Mouse (Mus musculus) gastrocnemius, postnatal 4 days (tissue): ENCODE data around the gene Cldn19. TPM values are rescaled to one million over a fixed set of nuclear protein-coding genes. Genes with fewer than 3 reads are reported as not detected.
"Not testable (repeated sequence)": the region's sequence is repeated elsewhere in the genome, so short reads cannot be mapped to it uniquely, and the experiment has no call there.

Source experiments
- DNase-seq, 2 experiments: peaks; one replicate each; pipeline ENCODE4 v3.0.0; 2021 to 2022; ENCODE audit warnings: low spot score in 2 of 2, mixed read lengths in 2 of 2
- total RNA-seq, 2 experiments: library from RNA; stranded (reverse); gene quantifications; 2 replicates each; pipeline ENCODE4 v1.2.3; 2021

Cldn19 gene
- total RNA-seq, 2 experiments from 2014 or later: 15.4 to 19.0 TPM

DNA sequence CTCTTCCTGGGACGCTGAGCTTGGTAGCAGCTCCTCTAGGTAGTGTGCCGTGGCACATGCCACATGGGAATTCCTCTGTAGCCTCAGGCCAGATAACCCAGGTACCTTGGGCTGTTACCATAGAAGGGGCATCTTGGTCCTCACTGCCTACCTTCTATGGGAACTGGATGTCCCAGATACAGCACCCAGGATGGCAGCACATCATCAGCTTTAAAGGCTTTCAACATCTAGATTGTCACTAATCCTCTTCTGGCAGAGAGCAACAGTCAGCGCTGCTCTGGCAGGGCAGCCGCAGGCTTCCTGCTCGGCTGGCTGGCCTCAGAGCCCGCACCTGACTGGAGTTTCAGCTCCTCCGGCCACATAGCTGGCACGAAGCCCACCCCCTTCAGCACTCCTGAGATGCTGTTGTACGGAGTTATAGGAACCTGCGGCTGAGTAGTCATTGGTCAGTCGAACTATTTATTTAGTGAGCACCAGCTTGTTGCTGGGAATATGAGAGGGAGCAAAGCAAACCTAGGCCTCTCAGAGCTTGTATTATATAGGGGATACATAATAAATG is 6.7 kb upstream of the Cldn19 start:
- no peak for DNase-seq

GRCm38 (mm10) chr4:119252025-119252808 is 3.0 kb upstream of the Cldn19 start:
- no peak for DNase-seq

DNA sequence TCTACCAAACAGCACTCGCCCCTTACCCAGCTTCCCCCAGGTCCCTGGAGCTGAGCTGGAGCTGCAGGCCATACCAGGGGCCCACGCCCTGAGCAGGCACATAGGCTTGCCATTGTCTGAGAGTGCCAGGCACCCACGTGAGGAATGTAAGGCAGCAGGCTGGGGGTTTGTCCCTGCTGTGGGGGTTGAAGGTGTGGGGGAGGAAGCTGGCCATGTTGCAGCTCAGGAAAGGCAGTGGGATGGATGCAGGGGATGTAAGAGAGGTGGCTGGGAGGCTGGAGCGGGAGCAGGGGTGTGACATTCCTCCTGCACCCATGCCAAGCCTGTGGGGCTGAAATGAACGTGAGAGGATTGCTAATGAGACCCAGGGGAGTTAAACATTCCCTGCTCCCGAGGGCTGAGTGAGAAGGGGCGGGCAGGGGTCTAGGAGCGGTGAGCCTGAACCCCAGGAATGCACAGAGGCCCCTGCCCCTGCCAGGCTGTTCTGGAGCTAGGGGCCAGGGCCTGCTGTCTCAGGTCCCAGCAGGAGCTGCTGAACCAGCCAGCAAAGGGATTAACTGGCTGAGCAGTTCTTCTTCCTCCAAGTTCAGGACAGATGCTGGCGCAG is 1.1 kb upstream of the Cldn19 start:
- no peak for DNase-seq

DNA sequence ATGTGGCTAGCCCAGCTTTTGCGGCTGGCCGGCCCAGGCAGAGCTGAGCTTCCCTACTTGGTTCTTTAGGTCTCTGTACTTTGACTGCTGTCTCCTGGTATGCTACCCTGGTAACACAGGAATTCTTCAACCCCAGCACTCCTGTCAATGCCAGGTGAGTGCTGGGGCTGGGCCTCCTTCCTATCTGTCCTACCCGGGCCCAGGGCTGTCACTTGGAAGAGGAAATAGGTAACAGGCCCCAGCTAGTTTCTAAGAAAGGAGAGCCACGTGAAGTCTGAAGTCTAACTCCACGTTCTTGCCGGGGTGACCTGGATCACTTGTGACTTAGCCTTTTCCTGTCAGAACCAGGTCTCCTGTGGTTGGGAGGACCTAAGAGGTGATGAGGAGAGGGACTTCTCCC is 1.9 kb downstream of the Cldn19 start:
- no peak for DNase-seq

- DNase-seq: no peak
These were observed 4.4 kb downstream of the Cldn19 start for GRCm38 (mm10) chr4:119259344-119260254.

- DNase-seq: no peak
These were observed 6.0 kb downstream of the Cldn19 start for GRCm38 (mm10) chr4:119261087-119261713.

GRCm38 (mm10) chr4:119262483-119262882 is 7.3 kb downstream of the Cldn19 start:
- no peak for DNase-seq

- no peak for DNase-seq
These were observed 8.2 kb downstream of the Cldn19 start for GRCm38 (mm10) chr4:119263459-119263858.

DNA sequence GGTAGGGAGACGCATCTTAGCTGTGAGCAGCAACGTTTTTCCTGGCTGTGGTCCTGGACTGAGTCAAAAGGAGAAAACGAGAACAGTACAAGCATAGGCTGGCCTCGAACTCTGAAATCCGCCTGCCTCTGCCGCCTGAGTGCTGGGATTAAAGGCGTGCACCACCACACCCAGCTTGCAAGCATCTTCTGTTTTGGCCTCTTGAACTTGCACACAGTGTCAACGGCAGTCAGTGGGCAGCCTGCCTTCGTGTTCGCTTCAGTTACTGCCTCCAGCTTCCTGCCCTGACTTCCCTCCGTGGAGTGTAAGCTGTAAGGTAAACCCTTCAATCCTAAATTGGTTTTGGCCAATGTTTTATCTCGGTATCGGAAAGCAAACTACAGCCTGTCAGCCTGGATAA is 11.4 kb downstream of the Cldn19 start:
- DNase-seq: no peak

GRCm38 (mm10) chr4:119274627-119275026 is 19.4 kb downstream of the Cldn19 start:
- DNase-seq: no peak

DNA sequence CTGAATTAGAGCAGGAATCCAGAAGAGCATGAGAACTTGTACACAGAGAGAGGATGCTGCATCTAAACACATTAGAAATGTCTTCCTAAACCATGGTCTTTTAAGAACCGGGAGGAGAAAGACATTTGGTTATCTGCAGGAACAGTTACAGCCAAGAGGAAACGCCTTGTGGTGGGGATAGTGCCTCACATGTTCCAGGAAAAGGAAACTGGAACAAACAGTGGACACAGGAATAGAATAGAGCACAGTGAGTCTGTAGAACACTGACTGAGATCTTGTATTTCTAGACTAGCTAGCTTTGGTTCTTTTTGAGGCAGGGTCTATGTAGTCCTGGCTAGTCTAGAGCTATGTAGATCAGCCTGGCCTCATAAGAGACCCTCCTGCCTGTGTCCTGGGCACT is 20.0 kb downstream of the Cldn19 start:
- no peak for DNase-seq

DNA sequence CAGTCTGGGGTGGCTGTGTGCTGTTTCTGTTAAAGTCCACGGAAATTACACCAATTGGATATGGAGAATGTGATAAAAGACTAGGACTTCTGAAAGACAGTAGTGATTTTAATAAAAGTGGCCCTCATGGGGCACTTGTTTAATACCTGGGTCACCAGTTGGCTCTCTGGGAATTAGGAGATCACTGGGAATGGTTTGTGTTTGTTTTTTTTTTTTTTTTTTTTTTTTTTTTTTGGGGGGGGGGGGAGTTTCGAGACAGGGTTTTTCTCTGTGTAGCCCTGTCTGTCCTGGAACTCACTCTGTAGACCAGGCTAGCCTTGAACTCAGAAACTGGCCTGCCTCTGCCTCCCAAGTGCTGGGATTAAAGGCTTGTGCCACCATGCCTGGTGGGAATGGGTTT is 20.5 kb downstream of the Cldn19 start:
- no peak for DNase-seq

DNA sequence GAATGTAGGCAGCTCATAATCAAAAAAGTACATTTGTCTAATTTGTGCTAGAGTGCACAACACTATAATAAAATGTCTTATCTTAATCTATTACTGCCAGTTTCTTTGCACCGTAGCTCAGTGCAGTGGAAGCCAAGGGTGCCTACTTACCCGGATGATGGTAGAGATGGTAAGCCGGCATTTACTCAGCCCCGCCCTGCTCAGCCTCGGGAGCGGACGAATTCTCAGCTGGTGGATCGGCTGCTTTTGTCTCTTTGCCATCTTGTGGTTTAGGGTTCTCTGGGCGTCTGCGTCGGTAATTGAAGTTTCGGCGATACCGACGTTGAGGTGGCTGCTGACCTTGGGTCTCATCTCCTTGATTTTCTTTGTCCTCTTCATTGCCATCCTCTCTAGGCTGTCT is 23.6 kb downstream of the Cldn19 start:
- not testable (repeated sequence) for DNase-seq

- DNase-seq: no peak
These were observed 29.6 kb downstream of the Cldn19 start for GRCm38 (mm10) chr4:119284861-119285260.

GRCm38 (mm10) chr4:119285336-119285735 is 30.1 kb downstream of the Cldn19 start:
- DNase-seq: no peak

DNA sequence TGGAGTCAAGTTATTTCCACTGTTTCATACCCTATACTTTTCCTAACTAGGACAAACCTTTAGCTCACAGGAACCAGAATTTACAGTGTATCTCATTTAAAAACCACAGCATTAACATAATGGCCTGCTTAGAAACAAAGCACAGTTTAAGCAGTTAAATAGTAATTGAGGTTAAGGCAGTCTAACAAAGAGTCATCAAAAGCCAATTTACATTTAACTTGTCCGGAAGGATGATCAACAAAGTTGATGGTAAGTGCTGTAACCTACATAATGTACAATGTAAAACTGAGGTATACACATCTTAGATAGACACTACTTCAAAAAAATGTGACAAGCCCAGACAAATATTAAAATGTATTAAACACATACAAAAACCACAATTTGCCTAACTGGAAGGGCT is 36.7 kb downstream of the Cldn19 start:
- no peak for DNase-seq

DNA sequence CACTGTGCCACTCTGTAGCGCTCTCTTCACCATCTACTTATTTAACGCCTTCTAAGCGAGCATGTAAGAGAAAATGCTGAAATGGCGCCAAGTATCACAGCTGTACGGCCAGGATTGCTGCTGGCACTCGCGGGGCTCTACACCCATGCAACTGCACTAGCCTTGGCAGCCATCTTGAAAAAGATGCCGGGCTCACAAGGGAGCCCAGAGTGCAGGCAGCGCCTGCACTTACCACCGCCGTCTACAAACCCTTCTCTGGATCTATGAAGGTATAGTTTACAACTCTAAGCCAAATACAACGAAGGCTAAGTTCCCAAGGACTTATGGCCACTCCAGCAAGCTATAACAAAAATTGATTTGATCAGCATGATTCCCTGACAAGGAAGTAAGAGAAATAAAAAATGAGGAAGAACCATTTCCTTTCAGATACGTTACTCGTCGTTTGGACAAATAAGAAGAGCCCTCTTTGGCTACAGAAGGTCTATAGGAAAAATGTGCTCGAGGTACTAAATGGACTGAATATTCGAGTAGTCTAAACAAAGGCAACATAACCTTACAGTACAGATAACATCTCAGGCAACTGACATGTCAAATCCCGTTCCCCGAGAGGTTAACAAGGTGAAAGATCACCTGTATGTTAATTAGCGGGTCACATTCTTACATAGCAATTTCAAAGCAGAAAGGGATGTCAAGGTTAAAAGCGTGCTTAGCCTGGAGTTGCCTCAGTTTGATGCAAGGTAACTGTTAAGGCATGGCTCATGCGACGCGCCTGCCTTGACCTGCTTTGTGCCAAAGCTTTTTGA is 37.8 kb downstream of the Cldn19 start:
- DNase-seq: peak in 1 of 2 experiments; percentile 53

DNA sequence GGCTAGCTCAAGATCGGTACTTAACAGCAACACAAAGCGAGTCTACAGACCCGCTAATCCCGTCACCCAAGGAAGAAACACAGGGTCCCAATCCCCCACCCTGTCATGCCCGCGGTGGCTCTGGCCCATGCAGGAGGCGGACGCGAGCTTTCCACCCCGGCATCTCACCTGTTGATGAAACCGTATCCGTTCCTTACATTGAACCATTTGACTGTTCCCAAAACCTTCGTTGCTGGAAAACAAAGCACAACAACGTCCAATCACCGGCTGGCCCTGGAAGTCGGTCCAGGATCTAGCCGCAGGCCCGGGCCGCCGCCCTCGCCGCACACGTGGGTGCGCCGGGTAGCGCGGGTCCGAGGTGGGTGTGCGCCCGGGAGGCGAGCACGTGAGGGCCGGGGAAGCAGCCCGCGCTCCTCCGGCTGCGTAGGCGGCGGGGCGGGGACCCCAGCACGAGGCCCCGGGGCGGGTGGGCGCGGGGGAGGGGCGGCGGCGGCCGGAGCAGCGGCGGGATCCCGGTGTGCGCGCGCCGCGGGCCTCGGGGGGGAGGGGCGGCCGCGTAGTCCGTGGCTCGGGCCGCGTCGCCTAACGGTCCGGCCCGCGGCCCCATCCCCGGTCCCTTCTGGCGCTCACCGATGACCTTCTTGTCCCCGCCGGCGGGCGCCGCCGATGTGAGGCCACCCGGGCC is 38.5 kb downstream of the Cldn19 start:
- DNase-seq: peak in 1 of 2 experiments; percentile 18

- peak; percentile 100 for DNase-seq
These were observed 39.4 kb downstream of the Cldn19 start, which contains the start of gene Ybx1 for GRCm38 (mm10) chr4:119294415-119295133. TSS of gene Ybx1 (minus strand) at chr4:119294604.
